Mouse (Mus musculus) kidney, postnatal 0 days (tissue): ENCODE measurements at regions not wholly inside any gene's neighbourhood (a gene's known extent, or its start where the extent isn't known, plus 50 kb on each side); places are given as distances from the start of the nearest gene placed in this dataset.
A peak's percentile ranks its signal among the peaks of the same experiment; 100 is the strongest.

Source experiments
- ATAC-seq: fragments of 200-750 bp; cut with Nextera tagmentation; replicated peaks from 2 replicates; pipeline ENCODE4 v1.8.0; 2017; ENCODE audit warnings: low read depth, moderate number of reproducible peaks, moderate TSS enrichment, moderate library complexity; ENCODE audit not compliant: low FRiP score
- DNase-seq: peaks from one replicate; pipeline ENCODE4 v3.0.0-alpha.2; 2016; ENCODE audit warnings: low spot score
- H3K27ac ChIP-seq: fragments of 300-500 bp; sonication (generic); 2 replicates; pipeline ENCODE4 v1.5.1; 2014; ENCODE audit warnings: mild to moderate bottlenecking
- H3K27me3 ChIP-seq: fragments of 300-500 bp; sonication (generic); 2 replicates; pipeline ENCODE4 v1.6.1; 2014; ENCODE audit warnings: low read length, mixed read lengths; ENCODE audit not compliant: insufficient read depth
- H3K36me3 ChIP-seq: fragments of 300-500 bp; sonication (generic); 2 replicates; pipeline ENCODE4 v1.6.1; 2014; ENCODE audit warnings: low read length, mixed read lengths; ENCODE audit not compliant: insufficient read depth
- H3K4me1 ChIP-seq: fragments of 300-500 bp; sonication (generic); replicated peaks from 2 replicates; pipeline ENCODE4 v1.6.1; 2014; ENCODE audit warnings: antibody characterized with exemption, low read length, mixed read lengths; ENCODE audit not compliant: insufficient read depth
- H3K4me2 ChIP-seq: fragments of 300-500 bp; sonication (generic); 2 replicates; pipeline ENCODE4 v1.6.1; 2014; ENCODE audit warnings: mild to moderate bottlenecking, low read length, moderate library complexity, mixed read lengths
- H3K4me3 ChIP-seq: fragments of 300-500 bp; sonication (generic); replicated peaks from 2 replicates; pipeline ENCODE4 v1.5.1; 2014; ENCODE audit warnings: low read depth, low read length
- H3K9ac ChIP-seq: fragments of 300-500 bp; sonication (generic); 2 replicates; pipeline ENCODE4 v1.6.1; 2014; ENCODE audit warnings: low read depth, low read length
- H3K9me3 ChIP-seq: fragments of 300-500 bp; sonication (generic); replicated peaks from 2 replicates; pipeline ENCODE4 v1.6.1; 2016; ENCODE audit warnings: low read length, inconsistent platforms, mixed read lengths
- CTCF ChIP-seq: IDR thresholded peaks from 2 replicates; pipeline ENCODE4 v1.5.1; 2016; ENCODE audit warnings: antibody characterized with exemption, low read depth, mild to moderate bottlenecking, moderate library complexity
- WGBS: fragments of 180-500 bp; shearing (Covaris S2); extraction: QIAGEN DNeasy Blood & Tissue Kit; methylation state at CpG from one replicate; pipeline ENCODE4 v1.1.7; 2014; 5-methylcytosine and 5-hydroxymethylcytosine counted together

DNA sequence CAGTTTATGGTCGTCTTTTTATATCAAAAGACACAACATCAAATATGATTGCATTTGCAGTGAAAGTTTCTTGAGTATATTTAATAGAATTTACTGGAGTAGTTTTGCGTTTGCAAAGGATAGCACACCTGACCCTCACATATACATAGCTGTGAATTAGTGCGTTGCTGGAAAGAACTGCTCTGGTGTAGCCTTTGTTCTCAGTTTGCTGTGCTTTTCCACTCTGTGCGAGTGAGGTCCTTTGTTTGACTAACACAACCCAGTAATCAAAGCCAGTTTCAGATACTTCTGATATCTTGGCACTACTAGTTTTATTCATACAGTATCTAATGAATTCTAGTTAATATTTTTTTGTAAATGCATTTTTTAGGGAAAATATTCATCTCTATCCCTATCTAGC is 84.7 kb downstream of the Trim52 start:
- WGBS, result 68% methylated on average over 4 of the region's 4 CpGs
- Histone ChIP-seq H3K9ac (no peak overlapping the region), H3K4me2 (no peak overlapping the region), H3K4me1 (no peaks in the 10 kb centered on the region), H3K27me3 (no peaks in the 10 kb centered on the region), H3K4me3 (no peak overlapping the region), H3K27ac (no peak overlapping the region), H3K9me3 (no peaks in the 10 kb centered on the region), H3K36me3 (no peaks in the 10 kb centered on the region)
- DNase-seq (no peak), ATAC-seq (no peak)
- no peak for TF ChIP-seq CTCF

GRCm38 (mm10) chr14:106193583-106193982 is 87.6 kb downstream of the Trim52 start:
- ATAC-seq (no peak), DNase-seq (no peak)
- WGBS, result 71% methylated on average over 2 of the region's 2 CpGs
- Histone ChIP-seq H3K9me3 (no peaks in the 10 kb centered on the region), H3K9ac (no peak overlapping the region), H3K27me3 (no peaks in the 10 kb centered on the region), H3K4me2 (no peak overlapping the region), H3K4me3 (no peak overlapping the region), H3K27ac (no peak overlapping the region), H3K4me1 (no peaks in the 10 kb centered on the region), H3K36me3 (no peaks in the 10 kb centered on the region)
- TF ChIP-seq CTCF, result no peak

- DNase-seq (no peak), ATAC-seq (no peak)
- 88% methylated on average over 1 of the region's 1 CpGs for WGBS
Observed at GRCm38 (mm10) chr14:106194104-106194503, 88.1 kb downstream of the Trim52 start.

GRCm38 (mm10) chr14:106197826-106198225 is 91.8 kb downstream of the Trim52 start:
- Histone ChIP-seq H3K4me2 (no peak overlapping the region), H3K27me3 (no peaks in the 10 kb centered on the region), H3K4me1 (no peaks in the 10 kb centered on the region), H3K27ac (no peak overlapping the region), H3K9ac (no peak overlapping the region), H3K36me3 (no peaks in the 10 kb centered on the region), H3K9me3 (no peaks in the 10 kb centered on the region), H3K4me3 (no peak overlapping the region)
- no peak for TF ChIP-seq CTCF
- ATAC-seq (no peak), DNase-seq (no peak)
- WGBS, result 57% methylated on average over 1 of the region's 1 CpGs

More at GRCm38 (mm10) chr14:106194104-106194503, 88.1 kb downstream of the Trim52 start:
- Histone ChIP-seq H3K36me3 (no peaks in the 10 kb centered on the region), H3K4me2 (no peak overlapping the region), H3K27ac (no peak overlapping the region), H3K27me3 (no peaks in the 10 kb centered on the region), H3K9me3 (no peaks in the 10 kb centered on the region), H3K4me1 (no peaks in the 10 kb centered on the region), H3K4me3 (no peak overlapping the region), H3K9ac (no peak overlapping the region)
- no peak for TF ChIP-seq CTCF

GRCm38 (mm10) chr14:106199109-106199508 is 93.1 kb downstream of the Trim52 start:
- ATAC-seq, result no peak
- H3K4me1 ChIP-seq, result no peaks in the 10 kb centered on the region
- H3K36me3 ChIP-seq, result no peaks in the 10 kb centered on the region
- no peak overlapping the region for H3K4me2 ChIP-seq
- WGBS, result 85% methylated on average over 2 of the region's 2 CpGs
- H3K27ac ChIP-seq, result no peak overlapping the region
- DNase-seq, result no peak
- no peak overlapping the region for H3K9ac ChIP-seq
- H3K4me3 ChIP-seq, result no peak overlapping the region
- H3K27me3 ChIP-seq, result no peaks in the 10 kb centered on the region
- no peak for TF ChIP-seq CTCF
- H3K9me3 ChIP-seq, result no peaks in the 10 kb centered on the region

DNA sequence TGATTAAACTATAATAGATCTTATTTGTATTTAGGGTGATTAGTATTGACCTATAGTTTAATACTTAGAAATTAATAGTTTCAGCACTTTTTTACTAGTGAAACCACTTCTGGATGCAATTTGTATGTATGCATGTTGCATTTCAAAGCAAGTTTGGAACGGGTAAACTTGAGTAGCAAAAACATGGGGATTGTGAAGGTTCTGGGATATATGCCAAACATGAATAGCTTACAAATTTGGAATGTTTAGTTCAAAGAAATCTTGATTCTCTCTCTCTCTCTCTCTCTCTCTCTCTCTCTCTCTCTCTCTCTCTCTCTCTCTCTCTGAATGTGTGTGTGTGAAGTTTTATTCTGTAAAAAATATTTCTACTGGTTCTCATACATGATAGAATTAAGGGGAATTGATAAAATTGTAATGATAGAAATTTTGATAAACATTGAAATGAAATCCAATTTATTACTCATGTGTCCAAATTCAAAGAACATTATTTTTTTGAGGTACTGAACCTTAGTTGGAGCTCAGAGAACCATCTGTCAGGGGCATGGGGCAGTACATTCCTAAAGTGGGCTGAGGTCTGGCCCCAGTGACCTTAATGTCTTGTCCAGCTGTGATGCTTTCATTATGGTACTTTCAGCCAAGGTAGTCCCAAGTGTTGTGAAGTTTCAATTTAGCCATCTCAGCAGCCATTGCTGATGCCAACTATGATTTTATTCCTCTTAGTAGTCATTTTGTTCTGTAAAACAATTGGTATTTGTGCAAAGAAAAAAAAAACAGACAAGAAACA is 93.7 kb downstream of the Trim52 start:
- H3K27ac ChIP-seq, result no peak overlapping the region
- no peak for ATAC-seq
- H3K9ac ChIP-seq, result no peak overlapping the region
- no peaks in the 10 kb centered on the region for H3K27me3 ChIP-seq
- DNase-seq, result peak; percentile 66
- H3K9me3 ChIP-seq, result no peaks in the 10 kb centered on the region
- H3K36me3 ChIP-seq, result no peaks in the 10 kb centered on the region
- H3K4me3 ChIP-seq, result no peak overlapping the region
- H3K4me2 ChIP-seq, result no peak overlapping the region
- 38% methylated on average over 1 of the region's 1 CpGs for WGBS
- no peak for TF ChIP-seq CTCF
- H3K4me1 ChIP-seq, result no peaks in the 10 kb centered on the region

DNA sequence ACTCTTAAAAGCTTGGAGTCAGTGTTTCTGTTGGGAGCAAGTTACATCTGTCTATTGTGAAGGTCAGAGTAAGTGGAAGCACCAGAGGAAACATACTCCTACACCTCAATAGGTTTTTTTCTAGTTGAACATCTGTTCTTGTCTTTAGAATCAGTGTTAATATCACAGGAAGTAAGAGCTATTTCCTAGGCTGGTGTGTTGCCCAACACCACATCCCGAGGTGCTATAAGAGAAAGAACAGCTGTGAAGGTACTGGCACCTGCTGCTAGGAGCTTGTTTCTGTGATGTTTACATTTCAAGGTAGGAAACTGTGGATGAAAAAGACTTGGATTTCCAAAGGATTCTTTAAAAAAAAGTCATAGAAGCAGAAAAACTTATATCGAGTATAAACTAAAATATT is 105.1 kb downstream of the Trim52 start:
- Histone ChIP-seq H3K36me3 (no peaks in the 10 kb centered on the region), H3K9ac (no peak overlapping the region), H3K27me3 (no peaks in the 10 kb centered on the region), H3K27ac (no peak overlapping the region), H3K4me1 (no peaks in the 10 kb centered on the region), H3K9me3 (no peaks in the 10 kb centered on the region), H3K4me3 (no peak overlapping the region), H3K4me2 (no peak overlapping the region)
- TF ChIP-seq CTCF, result no peak
- WGBS, result 49% methylated on average over 2 of the region's 2 CpGs
- DNase-seq (no peak), ATAC-seq (no peak)
